Mouse (Mus musculus) limb, embryonic 12.5 days (tissue): ENCODE measurements around the gene Spsb1. TPM values are rescaled to one million over a fixed set of nuclear protein-coding genes. Genes with fewer than 3 reads are reported as not detected.

Experiments
- ATAC-seq: fragments of 200-750 bp; cut with Nextera tagmentation; 2 replicates; pipeline ENCODE4 v1.8.0; 2017; ENCODE audit warnings: low read depth, moderate TSS enrichment; ENCODE audit not compliant: insufficient number of reproducible peaks, insufficient read depth, low FRiP score, low TSS enrichment
- H3K27ac ChIP-seq: fragments of 300-500 bp; sonication (generic); 2 replicates; pipeline ENCODE4 v1.5.1; 2016; ENCODE audit warnings: mild to moderate bottlenecking, moderate library complexity
- H3K27me3 ChIP-seq: fragments of 300-500 bp; sonication (generic); 2 replicates; pipeline ENCODE4 v1.6.1; 2016; ENCODE audit warnings: mild to moderate bottlenecking, moderate library complexity
- H3K36me3 ChIP-seq: fragments of 300-500 bp; sonication (generic); 2 replicates; pipeline ENCODE4 v1.6.1; 2016; ENCODE audit warnings: mild to moderate bottlenecking, moderate library complexity
- H3K4me1 ChIP-seq: fragments of 300-500 bp; sonication (generic); replicated peaks from 2 replicates; pipeline ENCODE4 v1.6.1; 2016
- H3K4me2 ChIP-seq: fragments of 300-500 bp; sonication (generic); 2 replicates; pipeline ENCODE4 v1.6.1; 2016; ENCODE audit warnings: mild to moderate bottlenecking, moderate library complexity
- H3K4me3 ChIP-seq: fragments of 300-500 bp; sonication (generic); replicated peaks from 2 replicates; pipeline ENCODE4 v1.5.1; 2016; ENCODE audit warnings: mild to moderate bottlenecking
- H3K9ac ChIP-seq: fragments of 300-500 bp; sonication (generic); replicated peaks from 2 replicates; pipeline ENCODE4 v1.6.1; 2016; ENCODE audit warnings: mild to moderate bottlenecking, moderate library complexity
- H3K9me3 ChIP-seq: fragments of 300-500 bp; sonication (generic); 2 replicates; pipeline ENCODE4 v1.6.1; 2016; ENCODE audit warnings: mild to moderate bottlenecking, moderate library complexity
- WGBS: fragments of 180-500 bp; shearing (Covaris S2); methylation state at CpG from one replicate; pipeline ENCODE4 v1.1.7; 2016; 5-methylcytosine and 5-hydroxymethylcytosine counted together
- polyA plus RNA-seq: library from polyadenylated mRNA; unstranded; fragments of >200 nt; fragmentation: Nextera tagmentation; extraction: Ambion mirVana; gene quantifications from 2 replicates; pipeline ENCODE4 v1.2.1, GENCODE M21; 2016

Gene Spsb1
- polyA plus RNA-seq, 1 experiment from 2014 or later, result 19.1 TPM

DNA sequence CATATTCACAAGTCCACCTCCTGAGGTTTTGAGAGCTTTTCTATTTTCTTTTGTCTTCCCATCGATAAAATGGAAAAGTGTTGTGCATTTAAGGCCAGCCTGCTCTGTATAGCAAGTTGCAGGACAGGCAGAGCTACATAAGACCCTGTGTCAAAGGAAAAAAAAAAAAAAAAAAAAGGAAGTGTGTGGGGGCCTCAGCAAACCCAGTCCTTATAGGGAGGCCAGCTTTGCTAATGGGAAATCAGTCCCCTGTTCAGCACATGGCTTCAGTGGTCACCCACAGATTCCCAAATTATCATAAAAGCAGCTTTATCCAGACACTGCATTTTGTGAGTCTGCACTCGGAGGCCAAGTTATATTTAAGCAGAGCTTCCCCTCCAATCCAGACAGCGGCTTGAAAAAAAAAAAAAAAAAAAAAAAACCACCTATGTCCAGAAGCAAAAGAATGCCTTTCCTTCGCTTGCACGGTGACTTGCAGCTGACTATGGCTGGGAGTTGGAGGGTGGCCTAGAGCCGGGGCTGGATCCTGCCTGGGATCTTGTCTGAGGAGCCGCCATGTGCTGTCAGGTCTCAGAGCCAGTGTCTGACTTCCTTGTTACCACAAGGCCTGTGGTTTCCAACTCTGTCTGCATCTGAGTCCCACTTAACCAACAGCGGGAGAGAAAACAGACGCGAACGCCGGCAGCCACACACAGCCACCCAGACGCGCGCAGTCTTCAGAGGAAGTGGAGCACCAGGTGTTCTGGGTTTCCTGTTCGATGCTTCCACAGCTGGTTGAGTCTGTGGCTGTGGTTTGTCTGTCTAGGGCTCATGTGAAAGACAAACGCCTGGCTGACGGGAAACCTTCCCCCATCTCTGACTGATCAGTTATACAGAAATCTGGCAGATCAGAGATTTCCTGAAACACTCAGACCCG, 98.7 kb downstream of the Spsb1 start:
- H3K4me3 ChIP-seq, result no peak overlapping the region
- ATAC-seq, result no peak
- H3K9ac ChIP-seq, result 0 out of 2 replicates have a peak overlapping the region, but pooled peaks have one; percentile 31
- no peaks in the 10 kb centered on the region for H3K36me3 ChIP-seq
- peaks cover 45% of the 10 kb centered on the region for H3K4me1 ChIP-seq
- 35% methylated on average over 19 of the region's 19 CpGs for WGBS
- H3K4me2 ChIP-seq, result 0 out of 2 replicates have a peak overlapping the region, but pooled peaks have one; percentile 23
- H3K9me3 ChIP-seq, result no peaks in the 10 kb centered on the region
- peak overlapping the region; percentile 84 for H3K27ac ChIP-seq
- no peaks in the 10 kb centered on the region for H3K27me3 ChIP-seq

GRCm38 (mm10) chr4:149855180-149855891, 99.5 kb downstream of the Spsb1 start:
- 71% methylated on average over 10 of the region's 10 CpGs for whole genome bisulfite sequencing
- ATAC-seq, result no peak
- no peak overlapping the region for H3K9ac ChIP-seq
- no peaks in the 10 kb centered on the region for H3K27me3 ChIP-seq
- peaks cover 45% of the 10 kb centered on the region for H3K4me1 ChIP-seq
- H3K27ac ChIP-seq, result 0 out of 2 replicates have a peak overlapping the region, but pooled peaks have one; percentile 58
- H3K9me3 ChIP-seq, result no peaks in the 10 kb centered on the region
- no peak overlapping the region for H3K4me3 ChIP-seq
- H3K36me3 ChIP-seq, result no peaks in the 10 kb centered on the region
- H3K4me2 ChIP-seq, result no peak overlapping the region

DNA sequence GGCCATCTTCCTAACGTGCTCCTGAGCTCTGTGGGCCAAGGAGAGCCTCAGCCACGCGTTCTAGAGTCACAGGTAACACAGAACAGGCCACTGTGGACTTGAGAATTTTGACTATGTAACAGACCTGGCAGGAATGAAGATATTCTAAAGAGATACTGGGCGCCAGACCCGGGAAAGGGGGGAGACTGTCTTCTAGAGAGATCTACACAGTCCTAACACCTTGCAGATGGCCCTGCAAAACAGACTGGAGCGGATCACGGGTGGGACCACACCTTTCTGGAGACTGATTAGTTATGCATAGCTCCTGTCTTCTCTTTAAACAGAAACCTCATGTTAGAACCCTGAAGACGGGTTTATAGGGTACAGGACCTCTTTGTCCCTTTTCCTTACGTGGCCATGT, 100.1 kb downstream of the Spsb1 start:
- Histone ChIP-seq H3K36me3 (no peaks in the 10 kb centered on the region), H3K27ac (peak overlapping the region; percentile 58; the same call in 1 of the 2 replicates), H3K4me1 (peaks cover 45% of the 10 kb centered on the region), H3K4me3 (peak overlapping the region; percentile 21), H3K4me2 (peak overlapping the region; percentile 49), H3K9me3 (no peaks in the 10 kb centered on the region), H3K9ac (no peak overlapping the region), H3K27me3 (no peaks in the 10 kb centered on the region)
- WGBS, result 55% methylated on average over 9 of the region's 9 CpGs
- ATAC-seq, result no peak

GRCm38 (mm10) chr4:149854301-149854708, 100.5 kb downstream of the Spsb1 start:
- 1% methylated on average over 21 of the region's 21 CpGs for WGBS

GRCm38 (mm10) chr4:149853698-149854284, 101.1 kb downstream of the Spsb1 start:
- WGBS, result 73% methylated on average over 4 of the region's 4 CpGs
- Histone ChIP-seq H3K9ac (no peak overlapping the region), H3K4me3 (no peak overlapping the region), H3K27me3 (no peaks in the 10 kb centered on the region), H3K36me3 (no peaks in the 10 kb centered on the region), H3K27ac (no peak overlapping the region), H3K4me1 (peaks cover 45% of the 10 kb centered on the region), H3K4me2 (peak overlapping the region; percentile 49), H3K9me3 (no peaks in the 10 kb centered on the region)
- ATAC-seq, result no peak

More at GRCm38 (mm10) chr4:149854301-149854708, 100.5 kb downstream of the Spsb1 start:
- Histone ChIP-seq H3K4me2 (peak overlapping the region; percentile 49), H3K4me1 (peaks cover 45% of the 10 kb centered on the region), H3K4me3 (peak overlapping the region; percentile 21), H3K36me3 (no peaks in the 10 kb centered on the region), H3K27me3 (no peaks in the 10 kb centered on the region), H3K9me3 (no peaks in the 10 kb centered on the region), H3K27ac (peak overlapping the region; percentile 58; the same call in 1 of the 2 replicates), H3K9ac (no peak overlapping the region)
- peak; percentile 43; the same call in 1 of the 2 replicates for ATAC-seq

GRCm38 (mm10) chr4:149851554-149851953, 103.3 kb downstream of the Spsb1 start:
- Histone ChIP-seq H3K27me3 (no peaks in the 10 kb centered on the region), H3K4me2 (no peak overlapping the region), H3K9me3 (no peaks in the 10 kb centered on the region), H3K9ac (no peak overlapping the region), H3K27ac (no peak overlapping the region), H3K4me3 (no peak overlapping the region), H3K4me1 (peaks cover 32% of the 10 kb centered on the region), H3K36me3 (no peaks in the 10 kb centered on the region)
- WGBS, result 88% methylated on average over 8 of the region's 8 CpGs
- ATAC-seq, result no peak

DNA sequence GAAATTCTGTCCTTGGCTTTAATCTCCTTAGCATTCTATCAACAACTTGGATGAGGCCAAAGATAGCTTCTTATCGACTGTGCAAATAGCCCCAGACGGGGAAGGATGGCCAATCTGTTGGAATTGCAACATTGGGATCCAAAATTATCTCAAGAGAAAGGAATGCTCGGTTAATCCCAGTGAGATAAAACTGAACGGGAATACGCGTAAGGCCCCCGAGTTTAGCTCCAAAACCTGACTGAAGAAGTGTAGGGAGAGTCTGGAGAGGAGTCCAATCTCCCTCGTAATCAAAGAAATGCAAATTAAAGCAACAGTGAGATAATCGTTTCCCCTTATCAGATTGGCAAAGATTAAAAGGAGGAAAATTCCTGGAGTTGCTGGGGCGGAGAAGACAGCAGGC, 104.2 kb downstream of the Spsb1 start:
- Histone ChIP-seq H3K4me3 (no peak overlapping the region), H3K4me2 (no peak overlapping the region), H3K27me3 (no peaks in the 10 kb centered on the region), H3K27ac (no peak overlapping the region), H3K4me1 (peaks cover 23% of the 10 kb centered on the region), H3K36me3 (no peaks in the 10 kb centered on the region), H3K9me3 (no peaks in the 10 kb centered on the region), H3K9ac (no peak overlapping the region)
- 74% methylated on average over 10 of the region's 10 CpGs for WGBS
- no peak for ATAC-seq

GRCm38 (mm10) chr4:149850045-149850444, 104.8 kb downstream of the Spsb1 start:
- ATAC-seq, result no peak
- Histone ChIP-seq H3K27ac (no peak overlapping the region), H3K4me3 (no peak overlapping the region), H3K9ac (no peak overlapping the region), H3K36me3 (no peaks in the 10 kb centered on the region), H3K9me3 (no peaks in the 10 kb centered on the region), H3K4me1 (peaks cover 21% of the 10 kb centered on the region), H3K27me3 (no peaks in the 10 kb centered on the region), H3K4me2 (no peak overlapping the region)
- WGBS, result 88% methylated on average over 7 of the region's 7 CpGs

GRCm38 (mm10) chr4:149849035-149849434, 105.8 kb downstream of the Spsb1 start:
- H3K4me2 ChIP-seq, result no peak overlapping the region
- H3K4me3 ChIP-seq, result no peak overlapping the region
- no peak overlapping the region for H3K9ac ChIP-seq
- H3K27me3 ChIP-seq, result no peaks in the 10 kb centered on the region
- no peak for ATAC-seq
- H3K9me3 ChIP-seq, result no peaks in the 10 kb centered on the region
- peaks cover 18% of the 10 kb centered on the region for H3K4me1 ChIP-seq
- no peaks in the 10 kb centered on the region for H3K36me3 ChIP-seq
- WGBS, result 80% methylated on average over 5 of the region's 5 CpGs
- no peak overlapping the region for H3K27ac ChIP-seq

DNA sequence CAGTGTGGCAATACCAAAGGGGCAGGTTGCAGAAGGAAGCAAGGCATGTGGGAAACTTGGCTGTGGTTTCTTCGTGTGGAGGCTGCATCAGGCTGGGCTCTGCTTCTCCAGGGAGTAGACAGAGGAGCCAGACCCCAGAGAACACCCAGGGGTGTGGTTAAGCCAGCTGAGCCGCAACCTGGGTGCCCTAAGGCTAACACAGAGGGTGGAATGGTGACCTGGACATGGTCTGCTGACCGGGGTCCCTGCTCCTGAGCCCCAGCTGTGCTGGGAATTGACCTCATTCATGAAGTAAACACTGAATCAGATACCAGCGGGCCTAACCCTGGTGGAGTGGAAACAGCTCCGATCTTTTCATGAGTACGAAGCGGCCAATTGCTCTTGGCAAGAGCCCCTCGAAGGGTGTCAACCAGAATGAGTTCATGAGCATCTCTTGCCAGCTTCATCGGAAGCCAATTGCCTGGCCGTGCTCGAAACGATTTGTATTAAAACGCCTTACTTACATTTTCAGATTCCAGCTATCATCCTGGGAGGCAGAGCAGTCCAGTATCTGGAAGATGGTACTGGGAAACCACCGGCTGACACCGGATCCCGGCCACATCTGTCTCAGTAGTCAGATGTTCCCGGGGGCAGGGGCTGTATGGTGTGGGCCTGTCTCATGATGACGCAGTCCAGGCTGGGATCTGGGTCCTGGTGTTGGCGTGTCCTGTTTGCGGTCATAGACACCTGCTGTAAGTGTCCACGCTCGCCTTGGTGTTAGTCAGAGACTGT, 107.8 kb downstream of the Spsb1 start:
- Histone ChIP-seq H3K4me3 (no peak overlapping the region), H3K4me2 (no peak overlapping the region), H3K4me1 (peaks cover 24% of the 10 kb centered on the region), H3K9ac (no peak overlapping the region), H3K27ac (no peak overlapping the region), H3K27me3 (no peaks in the 10 kb centered on the region), H3K36me3 (no peaks in the 10 kb centered on the region), H3K9me3 (no peaks in the 10 kb centered on the region)
- ATAC-seq, result no peak
- 82% methylated on average over 22 of the region's 22 CpGs for WGBS
